Mouse (Mus musculus): ENCODE data around the gene Gm17268.

DNA sequence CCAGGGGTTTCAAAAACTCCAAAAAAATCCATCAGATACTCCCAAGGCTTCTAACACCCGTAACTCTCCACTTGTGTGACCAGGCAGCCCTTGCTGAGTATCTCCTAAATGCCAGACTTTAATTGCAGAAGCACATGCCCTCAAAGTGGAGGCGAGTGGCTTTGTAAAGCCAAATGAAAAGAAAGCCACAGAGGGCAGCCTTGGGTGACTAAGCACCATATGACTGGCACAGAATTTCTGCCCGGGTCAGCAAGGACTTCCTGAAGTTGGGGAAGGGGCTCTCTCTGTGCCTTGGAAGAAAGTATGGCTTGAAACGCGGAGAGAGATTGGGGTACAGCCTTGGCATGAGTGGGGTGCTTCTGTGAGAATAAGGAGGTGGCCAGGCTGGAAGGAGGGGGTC lies 41.3 kb downstream of the Gm17268 start:
- TF ChIP-seq GATA1 (IDR thresholded peaks at IDR 0.05; ENCODE audit: low read length) = no peak
- TF ChIP-seq TAL1 (IDR thresholded peaks at IDR 0.05; ENCODE audit: low read length) = no peak
